Mouse (Mus musculus) CH12.LX (cell line): ENCODE measurements around the gene Dcst1. TPM values are rescaled to one million over a fixed set of nuclear protein-coding genes. Genes with fewer than 3 reads are reported as not detected.

ENCODE experiments used
- DNase-seq: peaks from one replicate; pipeline ENCODE4 v3.0.0-alpha.2; 2013; ENCODE audit errors: extremely low read depth
- H3K27ac ChIP-seq: 2 replicates; pipeline ENCODE4 v1.5.1; 2012; ENCODE audit warnings: low read depth, mild to moderate bottlenecking, control low read depth, moderate library complexity; ENCODE audit not compliant: insufficient read depth
- H3K27me3 ChIP-seq: replicated peaks from 2 replicates; pipeline ENCODE3; 2012; ENCODE audit warnings: inconsistent platforms
- H3K36me3 ChIP-seq, 2 experiments: replicated peaks in 1 of 2; 2 replicates each; pipeline versions ENCODE3 to v1.6.1; 2012; ENCODE audit warnings: inconsistent platforms in 1 of 2, low read length in 1 of 2, mild to moderate bottlenecking in 1 of 2, mixed read lengths in 1 of 2, moderate library complexity in 1 of 2; ENCODE audit not compliant: control insufficient read depth in 1 of 2, insufficient read depth in 1 of 2
- H3K4me1 ChIP-seq, 2 experiments: 2 replicates each; pipeline ENCODE4 v1.6.1; 2012; ENCODE audit warnings: inconsistent platforms in 1 of 2, moderate library complexity in 1 of 2; ENCODE audit not compliant: insufficient read depth in 2 of 2, control insufficient read depth in 1 of 2
- H3K4me2 ChIP-seq: 2 replicates; pipeline ENCODE4 v1.6.1; 2012; ENCODE audit warnings: low read depth, mild to moderate bottlenecking, control low read depth; ENCODE audit not compliant: poor library complexity, insufficient read depth, severe bottlenecking
- H3K4me3 ChIP-seq, 3 experiments: fragments of 150-350 bp in 1 of 3; sonication (generic) in 1 of 3; replicated peaks in 1 of 3; 2 replicates each; pipeline versions ENCODE3 to v1.5.1; 2011 to 2012; ENCODE audit warnings: low read depth in 2 of 3, low read length in 2 of 3, mild to moderate bottlenecking in 2 of 3, moderate library complexity in 2 of 3, control low read depth in 1 of 3, improper control_type of control experiment in 1 of 3, inconsistent platforms in 1 of 3, mixed read lengths in 1 of 3; ENCODE audit not compliant: poor library complexity in 1 of 3
- H3K79me2 ChIP-seq: replicated peaks from 2 replicates; pipeline ENCODE4 v1.6.1; 2012; ENCODE audit warnings: mild to moderate bottlenecking, moderate library complexity; ENCODE audit not compliant: control insufficient read depth, poor library complexity, insufficient read depth, severe bottlenecking; ENCODE audit errors: extremely low read depth
- H3K9ac ChIP-seq: 2 replicates; pipeline ENCODE4 v1.6.1; 2012; ENCODE audit warnings: low read depth, mild to moderate bottlenecking, control low read depth, moderate library complexity; ENCODE audit not compliant: insufficient read depth
- H3K9me3 ChIP-seq: replicated peaks from 2 replicates; pipeline ENCODE3; 2012; ENCODE audit warnings: low read length, inconsistent platforms, mixed read lengths
- CHD1 ChIP-seq: IDR thresholded peaks from 2 replicates; pipeline ENCODE4 v1.6.1; 2012; ENCODE audit warnings: low read depth, low read length, improper control_type of control experiment, inconsistent platforms
- CHD2 ChIP-seq: IDR thresholded peaks from 2 replicates; pipeline ENCODE4 v1.6.1; 2011; ENCODE audit warnings: low read length, improper control_type of control experiment
- ELF1 ChIP-seq: IDR thresholded peaks from 2 replicates; pipeline ENCODE4 v1.6.1; 2014; ENCODE audit warnings: low read depth, mild to moderate bottlenecking, inconsistent platforms, low read length, improper control_type of control experiment
- EP300 ChIP-seq: IDR thresholded peaks from 2 replicates; pipeline ENCODE4 v1.6.1; 2011; ENCODE audit warnings: low read length, improper control_type of control experiment
- ETS1 ChIP-seq: conservative IDR thresholded peaks from 2 replicates; pipeline ENCODE4 v1.6.1; 2012; ENCODE audit warnings: low read depth, mild to moderate bottlenecking, inconsistent platforms, low read length, improper control_type of control experiment, moderate library complexity
- HCFC1 ChIP-seq: IDR thresholded peaks from 2 replicates; pipeline ENCODE4 v1.6.1; 2012; ENCODE audit warnings: low read depth, mild to moderate bottlenecking, inconsistent platforms, low read length, improper control_type of control experiment
- IRF4 ChIP-seq: IDR thresholded peaks from 2 replicates; pipeline ENCODE4 v1.6.1; 2014; ENCODE audit warnings: low read depth, mild to moderate bottlenecking, inconsistent platforms, low read length, improper control_type of control experiment
- JUN ChIP-seq: IDR thresholded peaks from 2 replicates; pipeline ENCODE4 v1.6.1; 2011; ENCODE audit warnings: low read depth, mild to moderate bottlenecking, low read length, improper control_type of control experiment, moderate library complexity; ENCODE audit not compliant: insufficient read depth
- JUND ChIP-seq: conservative IDR thresholded peaks from 2 replicates; pipeline ENCODE4 v1.6.1; 2011; ENCODE audit warnings: low read depth, low read length, improper control_type of control experiment
- KAT2A ChIP-seq: IDR thresholded peaks from 2 replicates; pipeline ENCODE4 v1.6.1; 2012; ENCODE audit warnings: low read length, improper control_type of control experiment, inconsistent platforms; ENCODE audit not compliant: insufficient replicate concordance
- MAFK ChIP-seq: IDR thresholded peaks from 2 replicates; pipeline ENCODE4 v1.6.1; 2011; ENCODE audit warnings: low read length, improper control_type of control experiment; ENCODE audit not compliant: insufficient replicate concordance
- MYC ChIP-seq: IDR thresholded peaks from 2 replicates; pipeline ENCODE4 v1.6.1; 2011; ENCODE audit warnings: low read depth, mild to moderate bottlenecking, improper control_type of control experiment, low read length
- NELFE ChIP-seq: IDR thresholded peaks from 2 replicates; pipeline ENCODE4 v1.6.1; 2011; ENCODE audit warnings: low read depth, low read length, improper control_type of control experiment
- NRF1 ChIP-seq: IDR thresholded peaks from 2 replicates; pipeline ENCODE4 v1.6.1; 2014; ENCODE audit warnings: low read depth, mild to moderate bottlenecking, inconsistent platforms, low read length, improper control_type of control experiment, moderate library complexity
- PAX5 ChIP-seq: IDR thresholded peaks from 2 replicates; pipeline ENCODE4 v1.6.1; 2012; ENCODE audit warnings: low read length, inconsistent platforms, mixed read lengths
- POLR2A ChIP-seq: IDR thresholded peaks from 2 replicates; pipeline ENCODE4 v1.6.1; 2011; ENCODE audit warnings: low read depth, mild to moderate bottlenecking, improper control_type of control experiment, low read length
- RAD21 ChIP-seq: IDR thresholded peaks from 2 replicates; pipeline ENCODE4 v1.6.1; 2011; ENCODE audit warnings: low read depth, mild to moderate bottlenecking, low read length, improper control_type of control experiment, moderate library complexity
- RCOR1 ChIP-seq: conservative IDR thresholded peaks from 2 replicates; pipeline ENCODE4 v1.6.1; 2012; ENCODE audit warnings: low read depth, mild to moderate bottlenecking, inconsistent platforms, low read length, improper control_type of control experiment
- TBP ChIP-seq: conservative IDR thresholded peaks from 2 replicates; pipeline ENCODE4 v1.6.1; 2011; ENCODE audit warnings: low read depth, low read length, improper control_type of control experiment
- TCF12 ChIP-seq: IDR thresholded peaks from 2 replicates; pipeline ENCODE4 v1.6.1; 2014; ENCODE audit warnings: low read depth, mild to moderate bottlenecking, inconsistent platforms, low read length, improper control_type of control experiment
- UBTF ChIP-seq: IDR thresholded peaks from 2 replicates; pipeline ENCODE4 v1.6.1; 2012; ENCODE audit warnings: low read depth, mild to moderate bottlenecking, inconsistent platforms, low read length, improper control_type of control experiment, moderate library complexity
- USF1 ChIP-seq: IDR thresholded peaks from 2 replicates; pipeline ENCODE4 v1.6.1; 2014; ENCODE audit warnings: low read depth, mild to moderate bottlenecking, inconsistent platforms, low read length, improper control_type of control experiment
- ZKSCAN1 ChIP-seq: IDR thresholded peaks from 2 replicates; pipeline ENCODE4 v1.6.1; 2012; ENCODE audit warnings: low read depth, inconsistent platforms, low read length, improper control_type of control experiment, borderline replicate concordance
- dilution Hi-C: fragments of 300-500 bp; cut with MboI; formaldehyde crosslinking; loops from 2 replicates; pipeline ENCODE4 v1.14.3; 2020; ENCODE audit warnings: low sequenced_read_pairs; ENCODE audit not compliant: extremely low pct_unique_long_range_greater_than_20kb, extremely low pct_ligation_motif_present
- in situ Hi-C: fragments of 300-500 bp; cut with MboI; formaldehyde crosslinking; loops from 3 replicates; pipeline ENCODE4 v1.14.3; 2019; ENCODE audit warnings: low sequenced_read_pairs, low pct_ligation_motif_present, low pct_unique_long_range_greater_than_20kb, mixed read lengths
- polyA plus RNA-seq: library from polyadenylated mRNA; unstranded; fragments of >175 nt; gene quantifications from 2 replicates; pipeline ENCODE4 v1.2.1, GENCODE M21; 2012; ENCODE audit warnings: low read depth; ENCODE audit not compliant: insufficient read length
- total RNA-seq, 2 experiments: library from RNA; depleted of rRNA; stranded (reverse); fragments of 300-350 nt in 1 of 2; fragments of >200 nt in 1 of 2; gene quantifications; 2 replicates each; pipeline ENCODE4 v1.2.3; 2012 to 2014

Dcst1 gene
- total and polyA plus RNA-seq, 3 experiments = 0.04 to 0.10 TPM; not detected in 1

DNA sequence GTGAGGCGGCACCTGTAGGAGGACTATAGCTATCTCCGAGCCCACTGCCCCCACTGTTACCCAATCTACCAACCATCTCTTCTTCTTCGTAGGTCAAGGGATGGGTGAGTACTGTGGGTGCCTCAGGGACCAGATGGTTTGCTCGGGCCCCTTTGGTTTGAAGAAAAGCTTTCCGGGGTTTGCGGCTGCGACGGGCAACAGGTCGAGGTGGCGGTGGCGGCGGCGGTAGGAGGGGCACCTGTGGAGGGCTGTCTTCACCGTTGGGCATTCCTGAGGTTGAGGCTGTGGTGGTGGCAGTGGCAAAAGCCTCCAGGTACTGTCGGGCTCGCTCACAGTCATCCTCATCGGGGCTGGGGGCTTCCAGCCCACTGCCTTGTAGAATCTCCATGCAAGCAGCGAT, 15.7 kb upstream of the Dcst1 start:
- Histone ChIP-seq H3K9me3 (no peaks in the 10 kb centered on the region), H3K4me2 (no peak overlapping the region), H3K4me1 (peaks cover 30 to 86% of the 10 kb centered on the region in 2 experiments), H3K79me2 (peaks cover 32% of the 10 kb centered on the region), H3K36me3 (peaks cover 49 to 80% of the 10 kb centered on the region in 2 experiments), H3K27me3 (no peaks in the 10 kb centered on the region), H3K9ac (no peak overlapping the region), H3K4me3 (no peak overlapping the region), H3K27ac (no peak overlapping the region)
- dilution Hi-C loops (no loop called here), in situ Hi-C loops (no loop called here)
- DNase-seq = no peak
- TF ChIP-seq KAT2A (no peak), MYC (no peak), CHD1 (no peak), UBTF (no peak), CHD2 (no peak), USF1 (no peak), RAD21 (no peak), RCOR1 (no peak), PAX5 (no peak), HCFC1 (no peak), EP300 (no peak), NRF1 (no peak), JUN (no peak)

GRCm38 (mm10) chr3:89380291-89380690, 15.2 kb upstream of the Dcst1 start:
- no peaks in the 10 kb centered on the region for H3K27me3 ChIP-seq
- in situ Hi-C loops = no loop called here
- DNase-seq = no peak
- H3K9me3 ChIP-seq = no peaks in the 10 kb centered on the region
- peaks cover 30% of the 10 kb centered on the region for H3K79me2 ChIP-seq
- H3K27ac ChIP-seq = no peak overlapping the region
- no peak overlapping the region for H3K4me3 ChIP-seq
- peaks cover 49 to 83% of the 10 kb centered on the region in 2 experiments for H3K36me3 ChIP-seq
- H3K9ac ChIP-seq = no peak overlapping the region
- dilution Hi-C loops = no loop called here
- H3K4me1 ChIP-seq = peaks cover 30 to 81% of the 10 kb centered on the region in 2 experiments
- no peak overlapping the region for H3K4me2 ChIP-seq
- TF ChIP-seq HCFC1 (no peak), TCF12 (no peak), CHD1 (no peak), JUND (no peak), ELF1 (no peak), TBP (no peak), RAD21 (no peak), JUN (no peak), ETS1 (no peak), ZKSCAN1 (no peak), NELFE (no peak), IRF4 (no peak), MAFK (no peak), POLR2A (no peak), MYC (no peak), UBTF (no peak)
